Mouse (Mus musculus): ENCODE data around the gene 1700123L14Rik. TPM values are rescaled to one million over a fixed set of nuclear protein-coding genes. Genes with fewer than 3 reads are reported as not detected.

1700123L14Rik gene
- polyA plus RNA-seq, 1 experiment = 0.18 TPM

- Histone ChIP-seq H3K27ac (ENCODE audit: insufficient read depth, low read length) (no peak overlapping the region), H3K4me3 (replicated peaks; ENCODE audit: insufficient read depth, low read depth, low read length) (peak overlapping the region; percentile 19), H3K27me3 (ENCODE audit: control insufficient read depth, insufficient read depth, low read length) (no peaks in the 10 kb centered on the region), H3K4me1 (ENCODE audit: control insufficient read depth, insufficient read depth, low read length) (no peaks in the 10 kb centered on the region; the same call in 1 of the 2 replicates)
- 20% methylated on average over 13 of the region's 13 CpGs for WGBS
- TF ChIP-seq CTCF (IDR thresholded peaks at IDR 0.05; ENCODE audit: borderline replicate concordance, insufficient read depth, low read depth, low read length) (no peak), POLR2A (IDR thresholded peaks at IDR 0.05; ENCODE audit: borderline replicate concordance, insufficient read depth, low read length) (no peak)
- peak; percentile 18 for DNase-seq
These were observed 640 bp downstream of the 1700123L14Rik start for GRCm38 (mm10) chr6:96165403-96165802.

DNA sequence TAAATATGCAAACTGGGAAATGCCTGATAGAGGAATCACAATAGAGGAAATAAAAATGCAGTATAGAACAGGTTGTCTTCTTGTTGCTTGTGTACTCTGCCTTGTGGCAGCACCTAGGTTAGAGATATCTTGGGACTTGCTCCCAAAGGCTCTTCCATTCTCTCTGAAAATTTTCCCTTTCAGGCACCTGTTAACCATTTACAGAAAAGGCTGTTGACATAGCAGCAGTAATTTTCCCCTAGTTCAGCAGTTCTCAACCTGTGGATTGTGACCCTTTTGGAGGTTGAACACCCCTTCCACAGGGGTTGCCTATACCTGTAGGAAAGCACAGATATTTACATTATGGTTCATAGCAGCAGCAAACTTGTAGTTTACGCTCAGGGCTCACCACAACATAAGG, 22.7 kb downstream of the 1700123L14Rik start:
- TF ChIP-seq POLR2A (IDR thresholded peaks at IDR 0.05; ENCODE audit: borderline replicate concordance, insufficient read depth, low read length) = no peak
- TF ChIP-seq CTCF (IDR thresholded peaks at IDR 0.05; ENCODE audit: borderline replicate concordance, insufficient read depth, low read depth, low read length) = no peak
- H3K27ac ChIP-seq (ENCODE audit: insufficient read depth, low read length) = no peak overlapping the region
- H3K4me3 ChIP-seq (replicated peaks; ENCODE audit: insufficient read depth, low read depth, low read length) = no peak overlapping the region
- H3K4me1 ChIP-seq (ENCODE audit: control insufficient read depth, insufficient read depth, low read length) = no peaks in the 10 kb centered on the region
- H3K27me3 ChIP-seq (ENCODE audit: control insufficient read depth, insufficient read depth, low read length) = no peaks in the 10 kb centered on the region
- no peak for DNase-seq
- 97% methylated on average over 1 of the region's 1 CpGs for WGBS

GRCm38 (mm10) chr6:96116534-96117272, 49.3 kb downstream of the 1700123L14Rik start:
- Histone ChIP-seq H3K4me1 (ENCODE audit: control insufficient read depth, insufficient read depth, low read length) (no peaks in the 10 kb centered on the region), H3K4me3 (replicated peaks; ENCODE audit: insufficient read depth, low read depth, low read length) (peak overlapping the region; percentile 35), H3K27ac (ENCODE audit: insufficient read depth, low read length) (no peak overlapping the region), H3K27me3 (ENCODE audit: control insufficient read depth, insufficient read depth, low read length) (peaks cover 4% of the 10 kb centered on the region; the same call in 1 of the 2 replicates)
- 1% methylated on average over 32 of the region's 32 CpGs for WGBS
- DNase-seq = peak; percentile 9 to 15
- TF ChIP-seq POLR2A (IDR thresholded peaks at IDR 0.05; ENCODE audit: borderline replicate concordance, insufficient read depth, low read length) (no peak), CTCF (IDR thresholded peaks at IDR 0.05; ENCODE audit: borderline replicate concordance, insufficient read depth, low read depth, low read length) (no peak)

GRCm38 (mm10) chr6:96116148-96116533, 49.9 kb downstream of the 1700123L14Rik start:
- WGBS = 5% methylated on average over 6 of the region's 6 CpGs
- Histone ChIP-seq H3K27ac (ENCODE audit: insufficient read depth, low read length) (no peak overlapping the region), H3K27me3 (ENCODE audit: control insufficient read depth, insufficient read depth, low read length) (peaks cover 4% of the 10 kb centered on the region; the same call in 1 of the 2 replicates), H3K4me3 (replicated peaks; ENCODE audit: insufficient read depth, low read depth, low read length) (peak overlapping the region; percentile 22), H3K4me1 (ENCODE audit: control insufficient read depth, insufficient read depth, low read length) (no peaks in the 10 kb centered on the region)
- TF ChIP-seq POLR2A (IDR thresholded peaks at IDR 0.05; ENCODE audit: borderline replicate concordance, insufficient read depth, low read length) (no peak), CTCF (IDR thresholded peaks at IDR 0.05; ENCODE audit: borderline replicate concordance, insufficient read depth, low read depth, low read length) (no peak)
- DNase-seq = no peak

Other genes with a start within 250 kb of the 1700123L14Rik start
- 3.4 and 4.0 TPM in 2 replicates for gene Fam19a1, start 53.1 kb downstream of the 1700123L14Rik start, polyA plus RNA-seq (2012; rRNA removed)

Measured in cerebellum, adult 2 months (tissue).